Mouse (Mus musculus) megakaryocyte progenitor cell, adult 5-6 weeks (primary cell): Measurements from ENCODE around the gene Gm6525. TPM values are rescaled to one million over a fixed set of nuclear protein-coding genes. Genes with fewer than 3 reads are reported as not detected.

Experiments
- ATAC-seq: replicated peaks from 2 replicates; pipeline ENCODE4 v1.8.0; 2016; ENCODE audit warnings: mild to moderate bottlenecking, moderate TSS enrichment, inconsistent platforms; ENCODE audit not compliant: poor library complexity
- total RNA-seq, 2 experiments: library from RNA; stranded (forward) in 1 of 2; stranded (reverse) in 1 of 2; fragments of 157-497, 149-512 nt in 1 of 2; fragments of 200-1000 nt in 1 of 2; gene quantifications; 2 replicates each; pipeline versions ENCODE4 v1.2.3 to v1.2.4; 2015 to 2017

Gm6525 gene
- total RNA-seq, 2 experiments from 2014 or later, result 0.27 to 0.54 TPM

DNA sequence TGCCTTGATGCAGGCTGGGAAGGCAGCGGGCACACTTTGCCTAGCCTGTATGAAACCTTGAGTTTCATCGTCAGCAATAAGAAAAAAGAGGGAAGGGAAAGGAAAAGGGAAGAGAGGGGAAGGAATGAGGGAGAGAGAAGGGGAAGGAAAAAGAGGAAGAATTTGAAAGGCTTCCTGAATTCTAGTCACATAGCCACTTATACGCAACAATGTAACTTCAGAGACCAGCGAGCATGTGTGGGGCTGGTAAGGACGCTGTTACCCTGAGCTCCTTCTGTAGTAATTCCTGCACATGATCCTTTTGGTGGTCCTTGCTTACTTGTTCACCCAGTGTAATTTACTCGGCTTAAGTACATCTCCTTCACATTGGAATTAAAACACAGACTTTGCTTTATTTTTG lies 5.0 kb upstream of the Gm6525 start:
- peak; percentile 74 for ATAC-seq

DNA sequence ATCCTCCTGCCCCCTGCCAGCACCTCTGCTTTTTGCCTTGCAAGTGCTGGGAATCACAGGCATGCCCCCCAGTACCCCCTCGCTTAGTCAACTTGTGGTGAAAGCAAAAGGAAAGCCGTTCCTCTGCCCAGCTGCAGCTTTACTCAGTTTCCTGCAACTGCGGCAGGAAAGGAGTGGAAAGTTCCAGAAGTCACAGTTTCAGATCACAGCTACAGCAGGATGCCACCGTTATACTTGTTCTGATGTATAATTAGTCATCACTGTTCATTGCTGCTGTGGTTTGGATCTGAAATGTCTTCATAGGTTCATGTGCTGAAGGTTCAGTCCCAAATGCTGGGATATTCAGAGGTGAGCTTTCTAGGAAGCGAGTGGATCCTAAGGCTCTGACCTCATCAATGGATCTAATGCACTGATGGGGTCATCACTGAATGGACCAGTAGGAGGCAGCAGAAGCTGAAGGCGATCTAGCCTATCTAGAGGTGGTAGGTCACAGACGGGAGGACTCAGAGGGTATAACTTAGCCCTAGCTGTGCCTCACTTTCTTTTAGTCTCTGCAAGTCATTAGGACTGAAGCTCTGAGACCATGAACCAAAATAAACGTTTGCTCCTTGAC lies 4.4 kb upstream of the Gm6525 start:
- ATAC-seq, result peak; percentile 59

DNA sequence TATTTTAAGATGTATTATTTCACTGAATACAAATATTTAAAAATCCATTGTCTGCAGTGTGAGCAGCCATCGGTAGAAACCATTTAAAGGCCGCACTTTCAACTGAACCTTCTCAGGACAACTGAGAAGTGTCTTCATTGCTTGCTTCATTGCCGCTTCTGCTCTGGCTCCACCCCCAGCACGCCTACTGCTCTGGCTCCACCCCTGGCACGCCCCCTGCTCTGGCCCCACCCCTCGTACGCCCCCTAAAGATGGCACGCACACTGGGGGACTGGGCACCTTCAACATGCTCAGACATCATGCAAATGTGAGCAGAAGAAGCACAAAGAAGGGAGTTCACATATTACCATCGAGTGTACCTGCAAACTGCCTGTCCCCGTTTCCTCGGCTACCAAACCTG lies 1.5 kb upstream of the Gm6525 start:
- ATAC-seq, result 0 out of 2 replicates have a peak, but pooled peaks have one; percentile 38

DNA sequence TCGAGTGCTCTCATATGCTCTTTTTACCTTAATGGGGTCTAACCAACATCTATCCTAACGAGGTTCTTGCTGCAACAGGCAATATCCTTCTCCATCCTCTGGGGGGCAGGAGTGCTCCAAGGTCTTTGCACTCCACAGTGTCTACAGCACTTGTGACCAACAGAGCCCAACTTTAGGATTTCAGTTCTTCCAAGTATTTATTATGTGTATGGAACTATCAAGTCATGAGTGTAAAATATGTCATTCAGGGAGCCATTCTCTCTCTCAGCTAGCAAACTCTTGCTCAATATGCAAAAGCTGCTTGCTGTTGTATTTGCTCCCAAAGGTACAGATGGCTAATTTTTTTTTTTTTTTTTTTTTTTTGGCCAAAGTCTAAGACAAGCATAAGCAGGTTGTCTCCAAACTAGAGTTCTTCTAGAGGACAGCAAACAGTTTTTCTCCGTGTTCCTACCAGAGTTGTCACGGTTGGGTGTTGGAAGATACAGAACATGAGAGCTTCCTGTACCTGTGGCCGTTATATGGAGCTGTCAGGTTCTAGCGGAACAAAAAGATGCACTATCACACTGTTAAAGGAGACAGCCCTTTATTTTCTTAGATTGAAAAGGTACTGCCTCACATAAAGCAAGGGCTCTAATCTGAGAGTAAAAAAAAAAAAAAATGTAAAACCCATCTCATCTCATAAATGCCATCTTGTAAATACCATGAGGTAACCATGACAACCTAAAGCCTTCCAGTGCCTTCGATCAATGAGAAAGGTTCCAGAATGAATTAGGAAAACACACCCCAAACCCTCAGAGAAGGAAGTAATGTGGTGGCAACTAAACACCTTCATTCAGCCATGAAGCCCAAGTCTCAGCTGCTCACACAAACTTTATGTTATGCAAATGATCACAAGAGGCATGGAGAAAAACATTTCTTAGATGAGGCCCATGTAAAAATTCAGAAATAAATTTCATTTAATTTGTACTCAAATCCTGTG lies 1.7 kb downstream of the Gm6525 start:
- ATAC-seq, result peak; percentile 98

DNA sequence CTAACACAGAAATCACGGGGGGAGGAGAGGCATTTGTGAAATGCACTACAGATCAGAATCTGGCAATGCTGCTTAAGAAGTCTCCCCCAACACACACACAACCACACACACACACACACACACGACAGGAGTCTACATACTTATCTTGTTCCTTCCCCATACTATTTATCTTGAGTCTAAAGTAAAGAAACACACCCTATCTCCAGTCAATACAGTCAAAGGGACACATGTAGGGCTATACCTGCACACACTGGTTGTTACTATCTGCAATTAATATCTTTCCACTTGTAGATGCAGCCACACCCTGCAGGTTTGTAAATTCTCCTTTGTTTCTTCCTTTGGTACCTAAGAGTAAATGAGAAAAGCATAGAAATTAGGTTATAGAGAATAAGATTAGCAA lies 3.9 kb downstream of the Gm6525 start:
- ATAC-seq, result no peak

DNA sequence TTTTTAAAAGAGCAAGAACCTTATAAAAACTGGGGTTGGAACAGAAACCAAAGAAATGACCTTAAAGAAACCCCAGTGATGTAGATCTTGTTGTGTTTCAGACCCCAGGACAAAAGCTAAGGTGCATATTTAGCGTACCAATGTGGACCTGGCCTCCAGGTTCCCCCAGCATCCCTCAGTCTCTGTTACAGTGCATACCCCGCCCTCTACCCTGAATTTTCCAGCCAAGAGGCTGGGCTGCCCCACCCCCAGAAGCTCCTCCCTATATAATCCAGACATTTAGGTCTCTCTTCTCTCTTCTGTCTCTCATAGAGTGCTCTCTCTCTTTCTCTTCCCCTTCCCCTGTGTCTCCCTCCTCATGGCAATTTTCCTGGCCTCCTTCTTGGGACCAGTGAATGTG lies 6.4 kb downstream of the Gm6525 start:
- ATAC-seq, result no peak

DNA sequence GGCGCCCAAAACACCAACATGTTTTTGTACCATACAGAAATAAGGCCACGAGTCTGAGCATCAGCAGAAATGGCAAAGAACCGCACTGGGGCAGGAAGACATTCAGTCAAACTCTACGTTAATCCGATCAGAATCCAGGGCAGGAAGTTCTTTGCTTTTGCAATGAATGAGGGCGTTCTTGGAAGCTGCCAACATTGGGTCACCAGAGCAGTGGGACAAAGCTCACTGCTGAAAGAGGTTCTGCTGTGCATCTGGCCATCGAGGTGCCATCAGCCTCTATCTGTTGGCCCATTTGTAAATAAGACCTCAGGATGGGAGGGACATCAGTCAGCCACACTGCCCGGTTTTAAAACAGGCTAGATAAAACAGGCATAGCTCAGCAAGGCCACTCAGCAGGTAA lies 7.2 kb downstream of the Gm6525 start:
- no peak for ATAC-seq

DNA sequence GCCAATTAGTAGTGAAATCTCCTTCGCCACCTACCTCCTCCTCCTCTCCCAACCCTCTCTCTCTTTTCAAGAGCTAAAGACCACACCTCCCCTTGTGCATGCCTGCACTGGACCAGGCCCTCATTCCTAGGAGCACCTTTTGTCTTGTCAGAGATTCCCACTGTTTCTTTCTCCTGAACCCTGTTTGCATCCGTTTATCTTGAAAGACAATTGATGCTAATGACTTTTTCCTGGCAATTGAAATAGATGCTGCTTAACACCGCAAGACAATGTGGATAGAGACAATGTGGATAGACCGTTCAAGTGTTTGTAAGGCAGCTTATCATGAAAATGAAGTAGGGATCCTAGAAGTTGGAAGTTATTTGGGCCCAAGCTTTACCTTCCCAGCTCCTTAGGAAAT lies 7.8 kb downstream of the Gm6525 start:
- no peak for ATAC-seq

DNA sequence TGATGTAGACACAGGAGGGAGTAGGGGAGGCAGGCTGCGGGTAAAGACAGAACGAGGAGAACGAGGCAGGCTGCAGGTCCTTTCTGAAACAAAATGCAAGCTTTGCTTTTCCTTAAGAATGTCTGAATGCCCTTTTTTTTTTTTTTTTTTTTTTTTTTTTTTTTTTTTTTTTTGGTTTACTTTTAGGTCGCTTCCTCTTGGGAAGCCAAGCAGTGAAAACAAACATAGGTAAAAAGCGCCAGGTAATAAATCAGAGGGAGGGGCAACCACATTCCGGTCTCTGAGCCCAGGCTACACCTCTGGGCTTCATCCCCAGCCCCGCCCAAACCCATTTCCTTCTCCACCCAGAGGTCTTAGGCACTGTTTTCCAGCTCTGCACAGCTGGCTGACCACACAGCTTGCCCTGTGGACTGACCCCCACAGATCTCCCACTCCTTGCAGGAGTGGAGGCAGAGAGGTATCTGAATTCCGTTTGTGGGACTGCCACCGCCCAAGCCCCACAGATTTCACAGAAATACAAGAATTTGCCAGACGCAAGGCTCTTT lies 15.8 kb downstream of the Gm6525 start:
- no peak for ATAC-seq

DNA sequence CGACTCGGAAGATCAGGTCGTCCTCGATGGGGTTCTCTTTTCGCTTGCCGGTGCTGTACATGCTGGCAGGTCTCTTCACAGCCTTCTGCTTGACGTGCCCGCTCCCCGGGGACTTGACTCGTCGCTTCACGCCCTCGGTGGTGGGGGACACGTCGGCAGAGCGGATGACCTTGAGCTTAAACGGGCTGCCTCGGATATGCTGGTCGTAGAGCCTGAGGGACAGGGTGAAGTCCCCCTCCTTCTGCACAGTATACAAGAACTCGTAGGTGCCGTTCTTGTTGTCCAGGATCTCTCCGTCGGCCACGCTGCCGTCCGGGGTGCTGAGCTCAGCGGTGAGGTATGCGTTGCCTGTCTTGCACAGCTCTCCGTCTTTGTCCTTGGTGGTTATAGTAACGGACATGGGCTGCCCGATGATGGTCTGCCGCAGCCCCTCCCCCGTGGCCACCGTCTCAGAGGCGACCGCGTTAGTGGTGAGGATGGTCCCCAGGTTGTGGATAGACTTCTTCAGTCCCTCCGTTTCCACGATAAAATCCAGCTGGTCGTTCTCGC lies 16.7 kb downstream of the Gm6525 start:
- ATAC-seq, result peak; percentile 65

DNA sequence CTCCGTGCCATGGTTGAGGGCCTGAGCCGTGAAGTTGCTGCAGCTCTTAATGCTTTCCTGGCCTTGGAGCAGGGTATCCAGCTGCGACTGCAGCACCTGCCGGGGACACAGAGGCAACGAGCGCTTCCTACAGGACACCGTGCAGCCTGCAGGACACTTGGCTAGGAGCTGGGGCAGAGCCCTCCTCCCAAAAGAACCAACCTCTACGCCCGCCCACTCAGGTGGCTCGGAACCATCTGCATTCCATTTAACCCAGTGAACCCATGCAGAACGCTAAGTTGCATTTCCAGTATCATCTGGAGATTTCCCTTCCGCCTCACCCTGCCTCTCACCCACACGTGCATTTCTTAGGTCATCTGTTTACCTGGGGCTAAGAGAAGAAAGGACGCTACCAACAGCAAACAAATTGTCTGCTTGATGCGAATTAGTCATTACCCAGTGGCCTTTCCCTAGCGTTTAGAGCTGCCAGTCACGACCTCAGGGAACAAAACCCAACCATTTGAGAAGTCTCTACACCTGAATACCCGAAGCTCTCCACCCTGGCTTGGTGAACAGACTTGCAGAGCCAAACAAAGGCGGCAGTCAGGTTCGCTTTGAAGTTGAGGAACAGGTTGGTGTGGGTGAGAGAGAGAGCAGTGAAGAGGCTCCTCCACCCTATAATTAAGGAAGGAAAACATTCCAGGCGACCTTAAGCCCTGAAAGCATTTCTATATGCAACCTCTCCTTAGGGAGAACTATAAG lies 17.4 kb downstream of the Gm6525 start:
- no peak for ATAC-seq

DNA sequence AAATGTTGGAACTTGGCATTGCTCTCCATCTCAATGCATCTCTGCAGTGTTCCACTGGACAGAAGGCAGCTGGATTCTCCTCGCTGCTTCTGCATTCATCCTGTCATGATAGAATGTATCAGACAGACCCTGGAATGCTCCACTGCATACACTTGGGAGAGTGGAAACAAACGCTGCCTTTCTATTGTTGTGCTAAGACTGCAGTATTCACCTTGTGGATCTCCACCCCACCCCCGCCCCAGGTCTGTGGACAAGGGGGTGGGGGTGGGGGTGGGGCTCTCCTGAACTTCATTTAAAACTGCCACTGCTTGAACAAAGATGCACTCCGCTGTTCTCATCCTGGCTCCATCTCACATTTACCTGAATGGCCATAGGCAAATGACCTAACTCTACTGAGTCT lies 20.0 kb downstream of the Gm6525 start:
- no peak for ATAC-seq

DNA sequence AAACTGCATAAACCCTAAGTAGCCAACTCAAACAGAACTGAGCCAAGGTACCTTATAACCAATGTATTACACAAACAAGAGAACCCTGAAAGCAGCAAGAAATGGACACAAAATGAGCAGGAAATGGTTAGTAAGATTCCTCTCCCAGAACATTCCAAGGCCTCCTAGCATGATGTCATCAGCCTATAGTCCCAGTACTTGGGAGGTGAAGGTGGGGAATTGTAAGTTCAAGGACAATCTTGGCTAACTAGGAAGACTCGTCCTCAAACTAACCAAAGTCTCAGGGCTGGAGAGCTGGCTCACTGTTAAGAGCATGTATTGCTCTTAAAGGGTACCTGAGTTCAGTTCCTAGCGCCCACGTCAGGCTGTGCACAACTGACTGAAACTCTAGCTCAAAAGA lies 24.3 kb downstream of the Gm6525 start:
- no peak for ATAC-seq

DNA sequence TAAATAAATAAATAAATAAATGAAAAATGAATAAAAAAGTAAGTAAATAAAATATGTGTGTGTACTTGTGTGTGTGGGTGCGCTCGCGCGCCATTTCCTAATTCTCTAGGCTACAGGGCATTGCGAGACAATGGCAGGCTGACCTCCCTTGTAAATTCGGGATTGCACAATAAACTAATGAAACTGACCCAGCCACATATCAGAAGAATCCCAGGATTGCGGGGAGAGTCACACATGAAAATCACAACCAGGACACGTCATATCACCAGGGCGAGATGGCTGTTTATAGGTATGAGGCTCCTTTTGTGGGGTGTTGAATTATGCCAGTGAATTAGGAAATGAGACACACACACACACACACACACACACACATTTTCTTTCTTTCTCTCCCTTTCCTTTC lies 25.6 kb downstream of the Gm6525 start:
- ATAC-seq, result no peak

DNA sequence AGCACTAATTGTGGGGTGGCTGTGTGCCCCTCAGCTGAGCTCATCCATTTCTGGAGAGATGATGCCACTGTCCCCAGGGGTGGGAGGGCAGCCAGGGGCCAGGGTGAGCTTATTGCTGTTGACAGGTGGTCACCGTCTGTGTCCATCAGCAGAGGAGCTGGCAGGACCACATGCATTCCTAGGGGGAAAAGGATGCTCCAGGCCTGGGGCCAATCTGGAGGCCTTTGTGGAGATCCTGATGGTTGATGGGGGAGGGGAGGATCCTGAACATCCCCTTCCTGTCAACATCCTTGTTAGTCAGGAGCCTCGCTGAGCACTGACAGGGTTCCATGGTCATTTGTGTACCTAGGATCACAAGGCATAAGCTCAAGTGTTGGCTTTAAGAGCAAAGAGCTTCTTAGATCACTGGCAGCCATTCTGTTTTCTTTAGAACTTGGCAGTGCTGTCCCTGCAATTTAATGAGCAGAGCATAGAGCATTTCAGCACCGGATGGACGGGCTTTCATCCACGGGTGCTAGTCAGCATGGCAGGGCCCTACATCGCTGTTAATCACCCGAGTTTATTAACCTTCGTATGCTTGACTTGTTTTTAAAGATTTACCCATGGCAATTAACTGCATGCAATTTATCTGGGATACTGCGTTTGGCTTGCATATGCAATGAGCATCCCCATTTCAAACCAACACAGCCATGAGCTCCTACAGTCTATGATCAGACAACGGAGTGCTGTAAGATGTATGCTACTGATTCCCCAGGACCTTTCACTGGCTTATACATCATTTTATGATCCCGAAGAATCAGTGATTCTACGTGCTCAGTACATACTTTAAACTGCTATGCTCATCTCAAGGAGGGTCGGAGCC lies 26.9 kb downstream of the Gm6525 start:
- no peak for ATAC-seq

DNA sequence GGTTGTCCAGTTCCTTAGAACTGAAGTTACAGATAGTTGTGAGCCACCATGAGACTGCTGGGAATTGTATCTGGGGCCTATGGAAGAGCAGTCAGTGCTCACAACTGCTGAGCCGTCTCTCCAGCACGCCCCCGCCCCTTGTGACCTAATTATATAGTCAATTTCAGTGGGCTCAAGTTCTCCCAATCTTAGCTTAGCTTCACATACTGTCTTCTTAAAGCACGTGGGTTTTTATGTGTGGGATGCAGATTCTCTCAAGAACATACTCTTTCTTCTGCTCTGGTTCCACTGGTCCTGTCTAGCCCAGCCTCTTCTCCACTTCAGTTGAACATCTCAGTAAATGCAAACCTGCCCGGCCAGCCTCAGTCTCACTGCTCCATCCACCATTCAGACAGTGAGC lies 30.7 kb downstream of the Gm6525 start:
- ATAC-seq, result no peak

DNA sequence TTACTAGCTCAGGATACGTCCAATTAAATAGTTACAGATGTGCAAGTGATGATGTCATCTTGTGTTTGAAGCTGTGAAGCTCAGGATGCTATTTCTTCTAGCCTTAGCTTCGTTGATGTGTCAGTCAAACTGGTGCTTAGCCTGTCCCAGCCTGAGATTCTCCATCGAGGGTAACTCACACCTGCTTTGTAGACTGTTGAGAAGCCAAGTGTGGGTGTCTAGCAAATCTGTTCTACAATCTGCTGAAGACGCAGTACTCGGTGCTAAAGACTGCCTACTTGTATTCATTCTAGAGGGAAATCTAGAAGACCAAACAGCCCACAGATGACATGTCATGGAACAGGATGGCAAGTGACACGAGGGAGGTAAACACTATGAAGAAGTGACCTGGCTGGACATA lies 31.7 kb downstream of the Gm6525 start:
- no peak for ATAC-seq

DNA sequence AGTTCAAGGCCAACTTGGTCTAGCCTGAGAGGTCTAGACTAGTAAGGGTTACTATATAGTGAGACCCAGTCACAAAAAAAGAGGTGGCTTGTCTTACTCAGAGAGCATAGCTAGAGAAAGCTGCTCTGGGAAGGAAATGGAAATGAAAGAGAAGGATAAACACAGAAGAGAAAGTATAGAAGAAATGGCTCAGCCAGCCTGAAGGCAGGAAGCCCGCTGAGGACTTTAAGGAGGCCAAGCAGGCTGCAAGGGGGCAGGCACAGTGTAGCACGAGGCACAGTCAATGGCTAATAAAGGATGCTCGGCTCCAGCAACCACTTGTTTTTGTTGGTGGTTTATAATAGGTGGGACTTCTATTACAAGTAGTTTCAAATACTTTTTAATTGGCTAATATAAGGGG lies 32.2 kb downstream of the Gm6525 start:
- no peak for ATAC-seq

DNA sequence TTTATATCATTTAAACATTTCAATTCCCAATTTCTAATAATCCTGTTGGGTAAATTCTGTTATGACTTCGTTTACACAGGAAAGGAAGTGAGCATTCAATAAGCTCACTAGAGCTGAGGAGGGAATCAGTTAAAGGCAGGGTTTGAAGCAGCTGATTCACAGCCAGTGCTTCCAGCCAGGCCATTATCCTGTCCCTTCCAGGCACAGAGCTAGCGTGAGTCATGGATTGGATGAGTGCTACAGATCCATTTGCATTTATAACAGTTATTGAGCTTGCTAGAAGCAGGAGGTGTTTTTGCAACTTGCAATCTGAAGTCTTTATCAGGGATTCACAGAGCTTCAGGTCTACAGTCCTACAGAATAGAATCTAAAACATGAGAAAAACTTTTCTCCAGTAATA lies 33.5 kb downstream of the Gm6525 start:
- ATAC-seq, result no peak

DNA sequence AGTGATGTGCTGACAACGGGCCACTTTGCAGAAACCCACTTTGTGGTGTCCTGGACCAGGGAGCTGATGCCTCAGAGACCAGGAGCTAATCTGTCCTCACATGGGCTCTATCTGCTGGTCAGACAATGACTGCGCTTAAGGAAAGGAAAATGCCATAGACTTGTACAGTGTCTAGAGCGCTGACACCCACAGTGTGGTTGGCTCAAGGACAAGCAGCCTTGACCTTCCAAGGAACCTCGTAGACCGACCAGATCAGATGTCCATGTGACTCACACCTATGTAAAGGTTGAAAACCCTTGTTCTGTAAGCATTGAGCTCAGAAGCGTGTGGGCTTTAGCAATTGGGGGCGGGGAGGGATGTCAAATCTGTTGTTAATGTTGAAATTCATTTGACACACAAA lies 34.6 kb downstream of the Gm6525 start:
- ATAC-seq, result no peak
